In the genomic region with DNA sequence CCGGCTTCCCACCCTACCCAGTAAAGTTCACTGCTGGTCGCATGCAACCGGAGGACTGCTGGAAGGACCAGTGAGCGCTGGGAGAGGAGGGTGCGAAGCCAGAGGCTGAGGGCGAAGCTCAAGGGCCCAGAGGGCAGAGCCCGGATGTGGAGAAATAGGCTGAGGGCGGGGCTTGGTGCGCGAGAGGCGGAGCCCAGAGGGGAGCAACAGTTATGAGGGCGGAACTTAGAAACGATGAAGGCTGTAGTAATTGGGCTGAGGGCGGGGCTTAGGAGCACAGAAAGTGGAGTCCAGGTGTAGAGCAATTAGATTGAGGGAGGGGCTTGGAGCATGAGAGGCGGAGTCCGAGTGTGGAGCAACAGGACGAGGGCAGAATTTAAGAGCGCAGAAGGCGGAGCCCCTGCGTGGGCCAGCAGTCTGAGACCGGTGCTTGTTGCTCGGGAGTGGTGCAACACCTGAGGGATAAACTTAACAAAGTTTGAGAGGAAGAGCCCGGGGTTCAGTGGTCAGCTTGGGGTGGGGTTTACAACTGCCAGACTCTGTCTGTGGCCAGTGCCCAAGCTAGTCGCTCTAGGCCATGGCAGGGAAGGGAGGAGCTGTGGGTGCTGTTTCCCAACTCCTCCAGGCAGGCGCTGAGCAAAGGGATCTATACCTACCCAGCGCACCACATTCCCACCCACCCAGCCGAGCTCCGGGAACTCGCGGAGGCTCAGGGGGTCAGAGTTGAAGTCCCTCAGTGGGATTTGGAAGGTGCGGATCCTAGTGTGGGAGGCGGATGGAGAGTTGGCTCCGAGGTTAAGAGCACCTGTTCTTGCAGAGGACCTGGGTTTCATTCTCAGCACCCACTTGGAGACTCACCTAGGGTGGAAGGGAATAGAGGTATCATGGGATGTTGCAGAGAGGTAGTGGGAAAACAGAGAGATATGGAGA, we compare ENCODE assay signal across 8 mouse cellular contexts.
DNase-seq lines count a peak whose midpoint lies in the region; ATAC-seq and TF ChIP-seq lines count a peak whose summit lies in the region.

No protein-coding gene starts in this region.

- peak overlapping the region; percentile 30 for H3K4me2 ChIP-seq in intestine, embryonic 14.5 days (ENCODE audit: low read length)
- H3K4me2 ChIP-seq in liver, embryonic 14.5 days (ENCODE audit: low read depth): peak overlapping the region; percentile 0; the same call in 1 of the 2 replicates

- TF ChIP-seq CTCF in liver, embryonic 14.5 days (IDR thresholded peaks at IDR 0.05; ENCODE audit: low read depth): no peak
- TF ChIP-seq CTCF in thymus, adult 2 months (IDR thresholded peaks at IDR 0.05; ENCODE audit: borderline replicate concordance, control insufficient read depth, extremely low read depth, insufficient read depth, low read length, poor library complexity): no peak

- no peak overlapping the region for H3K9ac ChIP-seq in intestine, embryonic 14.5 days (ENCODE audit: low read length)
- no peak overlapping the region for H3K9ac ChIP-seq in liver, embryonic 14.5 days (replicated peaks)

- H3K4me1 ChIP-seq in intestine, embryonic 14.5 days (replicated peaks; ENCODE audit: control insufficient read depth, insufficient read depth, low read length): no peaks in the 10 kb centered on the region
- no peaks in the 10 kb centered on the region for H3K4me1 ChIP-seq in liver, embryonic 14.5 days (replicated peaks; ENCODE audit: control insufficient read depth in 2 of 2, insufficient read depth in 2 of 2, low read length in 1 of 2)
- H3K4me1 ChIP-seq in thymus, adult 2 months (replicated peaks; ENCODE audit: control insufficient read depth, insufficient read depth, low read length): no peaks in the 10 kb centered on the region

- intact Hi-C loops in gastrocnemius, postnatal 36 days (cut with DNase I): no loop called here

- ATAC-seq in common myeloid progenitor, adult 5-6 weeks (replicated peaks; ENCODE audit: low read depth, poor library complexity, severe bottlenecking): peak; percentile 90
- peak; percentile 89 for ATAC-seq in intestine, embryonic 14.5 days (replicated peaks; ENCODE audit: low FRiP score, low TSS enrichment, low read depth)
- ATAC-seq in liver, embryonic 14.5 days (ENCODE audit: insufficient read depth): peak; percentile 79

- no peak overlapping the region for H3K27ac ChIP-seq in intestine, embryonic 14.5 days (ENCODE audit: low read depth)
- H3K27ac ChIP-seq in liver, embryonic 14.5 days: no peak overlapping the region
- no peak overlapping the region for H3K27ac ChIP-seq in thymus, adult 2 months (ENCODE audit: control insufficient read depth, insufficient read depth, low read length)

- peaks cover 12% of the 10 kb centered on the region for H3K9me3 ChIP-seq in intestine, embryonic 14.5 days (ENCODE audit: control insufficient read depth, low read length)
- peaks cover 5% of the 10 kb centered on the region for H3K9me3 ChIP-seq in liver, embryonic 14.5 days (ENCODE audit: control insufficient read depth, low read length)

- no peak for TF ChIP-seq POLR2A in thymus, adult 2 months (IDR thresholded peaks at IDR 0.05; ENCODE audit: control insufficient read depth, extremely low read depth, insufficient read depth, low read length, poor library complexity)

- H3K4me3 ChIP-seq in intestine, embryonic 14.5 days (ENCODE audit: low read depth, low read length): peak overlapping the region; percentile 13
- no peak overlapping the region for H3K4me3 ChIP-seq in liver, embryonic 14.5 days (ENCODE audit: insufficient read depth in 1 of 2, low read depth in 2 of 2, low read length in 2 of 2)
- H3K4me3 ChIP-seq in thymus, adult 2 months (ENCODE audit: control insufficient read depth, insufficient read depth, low read length): no peak overlapping the region

- WGBS in intestine, embryonic 14.5 days: 43% methylated on average over 33 of the region's 33 CpGs
- WGBS in liver, embryonic 14.5 days (ENCODE audit: insufficient replicate concordance): 37% methylated on average over 33 of the region's 33 CpGs
- WGBS in thymus, adult 2 months: 50% methylated on average over 33 of the region's 33 CpGs

- no peaks in the 10 kb centered on the region for H3K27me3 ChIP-seq in intestine, embryonic 14.5 days (replicated peaks; ENCODE audit: control insufficient read depth, insufficient read depth, low read length)
- no peaks in the 10 kb centered on the region for H3K27me3 ChIP-seq in liver, embryonic 14.5 days (ENCODE audit: control insufficient read depth, insufficient read depth, low read length)
- no peaks in the 10 kb centered on the region for H3K27me3 ChIP-seq in thymus, adult 2 months (ENCODE audit: control insufficient read depth, insufficient read depth, low read length)

- H3K36me3 ChIP-seq in intestine, embryonic 14.5 days (ENCODE audit: control insufficient read depth, insufficient read depth, low read length): no peaks in the 10 kb centered on the region
- no peaks in the 10 kb centered on the region for H3K36me3 ChIP-seq in liver, embryonic 14.5 days (replicated peaks; ENCODE audit: control insufficient read depth, insufficient read depth, low read depth)
- no peaks in the 10 kb centered on the region for H3K36me3 ChIP-seq in thymus, adult 2 months (ENCODE audit: control insufficient read depth, insufficient read depth, low read length)

- no peak for TF ChIP-seq EP300 in liver, embryonic 14.5 days (IDR thresholded peaks at IDR 0.05; ENCODE audit: low read depth)

- DNase-seq in 416B (ENCODE audit: low read depth): peak; percentile 42
- peak; percentile 81 to 95 for DNase-seq in adrenal gland, adult (ENCODE audit: inconsistent age in 2 of 2, low spot score in 1 of 2)
- DNase-seq in gastrocnemius, postnatal 36 days: peak; percentile 29 to 30
- DNase-seq in intestine, embryonic 14.5 days (ENCODE audit: low spot score): peak; percentile 73
- DNase-seq in liver, embryonic 14.5 days (ENCODE audit: low read depth in 3 of 3, low spot score in 3 of 3): peak in 2 of 3 experiments; percentile 47 to 56
- DNase-seq in naive thymus-derived CD4-positive, alpha-beta T cell, adult 2 months (ENCODE audit: low read depth): peak; percentile 66
- DNase-seq in thymus, adult 2 months: peak; percentile 46

Comparison
In these comparisons a context has a peak if more than half of its experiments do, and no peak if none do; other contexts are left out.
1. DNase-seq: peak in every context shown above with its lines; median percentile 88 in adrenal gland, adult; 73 in intestine, embryonic 14.5 days; 66 in naive thymus-derived CD4-positive, alpha-beta T cell, adult 2 months; 52 in liver, embryonic 14.5 days; 46 in thymus, adult 2 months; 42 in 416B; 30 in gastrocnemius, postnatal 36 days.